Mouse (Mus musculus) myocyte (in vitro differentiated cells): ENCODE measurements at regions not wholly inside any gene's neighbourhood (a gene's known extent, or its start where the extent isn't known, plus 50 kb on each side); places are given as distances from the start of the nearest gene placed in this dataset.

ENCODE experiments used
- H3K27me3 ChIP-seq: one replicate; pipeline ENCODE4 v1.6.1; 2011; ENCODE audit not compliant: control insufficient read depth, insufficient read depth, insufficient read length
- H3K36me3 ChIP-seq: one replicate; pipeline ENCODE4 v1.6.1; 2011; ENCODE audit not compliant: control insufficient read depth, insufficient read depth
- H3K4me2 ChIP-seq: one replicate; pipeline ENCODE4 v1.6.1; 2011; ENCODE audit warnings: low read depth, control low read depth
- H3K4me3 ChIP-seq: one replicate; pipeline ENCODE4 v1.5.1; 2011; ENCODE audit warnings: mild to moderate bottlenecking, control low read depth, moderate library complexity
- H3K79me2 ChIP-seq: one replicate; pipeline ENCODE4 v1.6.1; 2011; ENCODE audit not compliant: control insufficient read depth, insufficient read depth
- H3ac ChIP-seq: one replicate; pipeline ENCODE4 v1.6.1; 2011; ENCODE audit not compliant: control insufficient read depth, insufficient read length
- CEBPB ChIP-seq: IDR thresholded peaks from 2 replicates; pipeline ENCODE4 v1.6.1; 2011; ENCODE audit warnings: mild to moderate bottlenecking, moderate library complexity; ENCODE audit not compliant: poor library complexity, insufficient read depth, severe bottlenecking
- E2F4 ChIP-seq: IDR thresholded peaks from one replicate; pipeline ENCODE4 v1.6.1; 2011; ENCODE audit warnings: mild to moderate bottlenecking, control low read depth, moderate library complexity; ENCODE audit not compliant: insufficient read depth
- MAX ChIP-seq: IDR thresholded peaks from one replicate; pipeline ENCODE4 v1.6.1; 2011; ENCODE audit warnings: low read depth, mild to moderate bottlenecking, control low read depth
- MYOD1 ChIP-seq, 3 experiments: IDR thresholded peaks; one replicate each; pipeline ENCODE4 v1.6.1; 2011; ENCODE audit warnings: control low read depth in 2 of 3, low read depth in 2 of 3, mild to moderate bottlenecking in 2 of 3, moderate library complexity in 1 of 3; ENCODE audit not compliant: insufficient read length in 2 of 3, control insufficient read depth in 1 of 3
- MYOG ChIP-seq, 3 experiments: IDR thresholded peaks; one replicate each; pipeline ENCODE4 v1.6.1; 2011; ENCODE audit warnings: control low read depth in 2 of 3, low read depth in 2 of 3, mild to moderate bottlenecking in 2 of 3; ENCODE audit not compliant: insufficient read length in 2 of 3, control insufficient read depth in 1 of 3, insufficient read depth in 1 of 3
- POLR2A ChIP-seq: IDR thresholded peaks from one replicate; pipeline ENCODE4 v1.6.1; 2011; ENCODE audit warnings: low read depth, mild to moderate bottlenecking, control low read depth, moderate library complexity; ENCODE audit not compliant: insufficient read length
- POLR2AphosphoS2 ChIP-seq: IDR thresholded peaks from one replicate; pipeline ENCODE4 v1.6.1; 2011; ENCODE audit warnings: low read depth, control low read depth; ENCODE audit not compliant: insufficient read length
- REST ChIP-seq: IDR thresholded peaks from one replicate; pipeline ENCODE4 v1.6.1; 2011; ENCODE audit warnings: mild to moderate bottlenecking, control low read depth, moderate library complexity; ENCODE audit not compliant: insufficient read depth, insufficient read length
- SRF ChIP-seq: IDR thresholded peaks from one replicate; pipeline ENCODE4 v1.6.1; 2011; ENCODE audit warnings: low read depth; ENCODE audit not compliant: control insufficient read depth, insufficient read length
- TCF12 ChIP-seq: IDR thresholded peaks from one replicate; pipeline ENCODE4 v1.6.1; 2011; ENCODE audit warnings: mild to moderate bottlenecking, control low read depth; ENCODE audit not compliant: poor library complexity, insufficient read depth, severe bottlenecking
- TCF3 ChIP-seq: IDR thresholded peaks from one replicate; pipeline ENCODE4 v1.6.1; 2011; ENCODE audit warnings: low read depth, control low read depth; ENCODE audit not compliant: insufficient read length
- USF1 ChIP-seq: IDR thresholded peaks from one replicate; pipeline ENCODE4 v1.6.1; 2011; ENCODE audit warnings: low read depth, mild to moderate bottlenecking, control low read depth, moderate library complexity

- H3K4me3 ChIP-seq = no peak overlapping the region
- no peaks in the 10 kb centered on the region for H3K27me3 ChIP-seq
- H3K79me2 ChIP-seq = no peaks in the 10 kb centered on the region
- TF ChIP-seq TCF3 (no peak), SRF (no peak), MYOG (IDR thresholded peaks at IDR 0.05; ENCODE audit: control insufficient read depth in 1 of 3, insufficient read depth in 1 of 3, insufficient read length in 2 of 3, low read depth in 2 of 3) (no peak), MAX (no peak), POLR2A (no peak), MYOD1 (IDR thresholded peaks at IDR 0.05; ENCODE audit: control insufficient read depth in 1 of 3, insufficient read length in 2 of 3, low read depth in 2 of 3) (no peak), E2F4 (no peak), CEBPB (no peak), REST (no peak)
- H3K36me3 ChIP-seq = no peaks in the 10 kb centered on the region
- no peak overlapping the region for H3ac ChIP-seq
- H3K4me2 ChIP-seq = no peak overlapping the region
Observed at GRCm38 (mm10) chr4:142298770-142299337, 59.7 kb upstream of the Kazn start.

GRCm38 (mm10) chr4:142292760-142293159 is 53.6 kb upstream of the Kazn start:
- Histone ChIP-seq H3K36me3 (no peaks in the 10 kb centered on the region), H3K27me3 (no peaks in the 10 kb centered on the region), H3ac (no peak overlapping the region), H3K4me2 (no peak overlapping the region), H3K4me3 (no peak overlapping the region), H3K79me2 (no peaks in the 10 kb centered on the region)
- TF ChIP-seq POLR2AphosphoS2 = no peak
- TF ChIP-seq E2F4 = no peak
- no peak for TF ChIP-seq MAX
- TF ChIP-seq USF1 = no peak
- TF ChIP-seq SRF = no peak

- Histone ChIP-seq H3K4me3 (no peak overlapping the region), H3K27me3 (no peaks in the 10 kb centered on the region)
- no peak for TF ChIP-seq E2F4
- no peak for TF ChIP-seq TCF12
- TF ChIP-seq CEBPB = no peak
- no peak for TF ChIP-seq POLR2AphosphoS2
- TF ChIP-seq USF1 = no peak
- no peak for TF ChIP-seq POLR2A
- TF ChIP-seq REST = no peak
- TF ChIP-seq MAX = no peak
- no peak for TF ChIP-seq MYOD1 (IDR thresholded peaks at IDR 0.05; ENCODE audit: control insufficient read depth in 1 of 3, insufficient read length in 2 of 3, low read depth in 2 of 3)
- no peak for TF ChIP-seq TCF3
- no peak for TF ChIP-seq MYOG (IDR thresholded peaks at IDR 0.05; ENCODE audit: control insufficient read depth in 1 of 3, insufficient read depth in 1 of 3, insufficient read length in 2 of 3, low read depth in 2 of 3)
- no peak for TF ChIP-seq SRF
Observed at GRCm38 (mm10) chr4:142292334-142292733, 53.1 kb upstream of the Kazn start.

GRCm38 (mm10) chr4:142291366-142291765 is 52.2 kb upstream of the Kazn start:
- H3K36me3 ChIP-seq = no peaks in the 10 kb centered on the region

More at GRCm38 (mm10) chr4:142292334-142292733, 53.1 kb upstream of the Kazn start:
- Histone ChIP-seq H3K79me2 (no peaks in the 10 kb centered on the region), H3ac (no peak overlapping the region), H3K4me2 (no peak overlapping the region), H3K36me3 (no peaks in the 10 kb centered on the region)

More at GRCm38 (mm10) chr4:142291366-142291765, 52.2 kb upstream of the Kazn start:
- H3K4me2 ChIP-seq = no peak overlapping the region
- no peaks in the 10 kb centered on the region for H3K79me2 ChIP-seq
- no peaks in the 10 kb centered on the region for H3K27me3 ChIP-seq
- H3ac ChIP-seq = no peak overlapping the region
- no peak overlapping the region for H3K4me3 ChIP-seq
- TF ChIP-seq TCF3 = no peak
- no peak for TF ChIP-seq TCF12
- TF ChIP-seq MAX = no peak
- no peak for TF ChIP-seq E2F4
- TF ChIP-seq SRF = no peak
- no peak for TF ChIP-seq MYOD1 (IDR thresholded peaks at IDR 0.05; ENCODE audit: control insufficient read depth in 1 of 3, insufficient read length in 2 of 3, low read depth in 2 of 3)
- TF ChIP-seq REST = no peak
- TF ChIP-seq USF1 = no peak
